Mouse (Mus musculus): ENCODE measurements around the gene Klhl29. TPM values are rescaled to one million over a fixed set of nuclear protein-coding genes. Genes with fewer than 3 reads are reported as not detected.

The Klhl29 gene
- 8.5 and 11.0 TPM in 2 replicates for polyA plus RNA-seq (2014; fragmentation: Nextera tagmentation; extraction: Ambion mirVana)

- Histone ChIP-seq H3K36me3 (ENCODE audit: control insufficient read depth, insufficient read depth, low read length) (no peaks in the 10 kb centered on the region), H3K4me2 (ENCODE audit: low read length) (peak within 1 kb of the TSS; percentile 83), H3K9ac (ENCODE audit: low read length) (peak within 1 kb of the TSS; percentile 93), H3K27me3 (replicated peaks; ENCODE audit: control insufficient read depth, insufficient read depth, low read length) (0 out of 2 replicates have a peak, but pooled peaks cover 3% of the 10 kb centered on the region), H3K27ac (ENCODE audit: low read depth, low read length) (peak within 1 kb of the TSS; percentile 90), H3K4me3 (ENCODE audit: low read depth, low read length) (peak within 1 kb of the TSS; percentile 92), H3K9me3 (replicated peaks; ENCODE audit: control insufficient read depth, low read length) (no peaks in the 10 kb centered on the region), H3K4me1 (ENCODE audit: control insufficient read depth, insufficient read depth, low read length) (peaks cover 6% of the 10 kb centered on the region)
- 2% methylated on average over 45 of the region's 66 CpGs for WGBS
- DNase-seq (ENCODE audit: low spot score) = peak; percentile 94
- ATAC-seq = peak; percentile 96
Measured at GRCm38 (mm10) chr12:5375616-5376461, at the start of gene Klhl29. Gene Klhl29, minus strand, starts transcription at chr12:5375682.

DNA sequence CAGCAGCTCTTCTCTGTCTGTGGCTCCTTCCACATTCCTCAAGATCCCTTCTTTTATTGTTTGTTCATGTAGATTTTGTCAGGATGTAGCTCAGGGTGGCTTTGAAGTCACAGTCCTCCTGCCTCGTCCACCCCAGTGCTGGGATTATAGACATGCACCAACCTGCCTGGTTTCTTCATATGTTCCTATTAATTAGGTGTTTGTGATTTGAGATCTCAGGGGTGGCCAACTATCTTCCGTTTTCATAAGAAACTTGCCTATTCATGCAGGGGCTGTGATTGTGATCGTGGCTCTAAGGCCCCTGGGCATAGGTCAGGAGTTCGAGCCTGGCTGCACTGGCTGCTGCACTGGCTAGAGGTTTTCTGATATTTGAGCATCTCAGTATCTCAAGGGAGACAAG, 49.8 kb upstream of the Klhl29 start:
- H3K27ac ChIP-seq (ENCODE audit: low read depth, low read length) = no peak overlapping the region
- H3K27me3 ChIP-seq (replicated peaks; ENCODE audit: control insufficient read depth, insufficient read depth, low read length) = no peaks in the 10 kb centered on the region
- no peak overlapping the region for H3K4me2 ChIP-seq (ENCODE audit: low read length)
- DNase-seq (ENCODE audit: low spot score) = no peak
- H3K36me3 ChIP-seq (ENCODE audit: control insufficient read depth, insufficient read depth, low read length) = no peaks in the 10 kb centered on the region
- H3K9ac ChIP-seq (ENCODE audit: low read length) = no peak overlapping the region
- no peaks in the 10 kb centered on the region for H3K4me1 ChIP-seq (ENCODE audit: control insufficient read depth, insufficient read depth, low read length)
- no peak overlapping the region for H3K4me3 ChIP-seq (ENCODE audit: low read depth, low read length)
- WGBS = 68% methylated on average over 4 of the region's 4 CpGs
- ATAC-seq = no peak
- no peaks in the 10 kb centered on the region for H3K9me3 ChIP-seq (replicated peaks; ENCODE audit: control insufficient read depth, low read length)

GRCm38 (mm10) chr12:5415806-5416205, 40.3 kb upstream of the Klhl29 start:
- Histone ChIP-seq H3K4me1 (ENCODE audit: control insufficient read depth, insufficient read depth, low read length) (peaks cover 8% of the 10 kb centered on the region), H3K9ac (ENCODE audit: low read length) (no peak overlapping the region), H3K36me3 (ENCODE audit: control insufficient read depth, insufficient read depth, low read length) (no peaks in the 10 kb centered on the region), H3K9me3 (replicated peaks; ENCODE audit: control insufficient read depth, low read length) (no peaks in the 10 kb centered on the region), H3K4me3 (ENCODE audit: low read depth, low read length) (no peak overlapping the region), H3K4me2 (ENCODE audit: low read length) (peak overlapping the region; percentile 22; the same call in 1 of the 2 replicates), H3K27me3 (replicated peaks; ENCODE audit: control insufficient read depth, insufficient read depth, low read length) (no peaks in the 10 kb centered on the region), H3K27ac (ENCODE audit: low read depth, low read length) (no peak overlapping the region)
- 6% methylated on average over 3 of the region's 3 CpGs for WGBS
- ATAC-seq (no peak), DNase-seq (ENCODE audit: low spot score) (peak; percentile 50)

GRCm38 (mm10) chr12:5413976-5414375, 38.5 kb upstream of the Klhl29 start:
- peaks cover 13% of the 10 kb centered on the region for H3K4me1 ChIP-seq (ENCODE audit: control insufficient read depth, insufficient read depth, low read length)
- no peaks in the 10 kb centered on the region for H3K27me3 ChIP-seq (replicated peaks; ENCODE audit: control insufficient read depth, insufficient read depth, low read length)
- H3K27ac ChIP-seq (ENCODE audit: low read depth, low read length) = no peak overlapping the region
- no peak for ATAC-seq
- H3K9ac ChIP-seq (ENCODE audit: low read length) = no peak overlapping the region
- H3K9me3 ChIP-seq (replicated peaks; ENCODE audit: control insufficient read depth, low read length) = no peaks in the 10 kb centered on the region
- no peak overlapping the region for H3K4me3 ChIP-seq (ENCODE audit: low read depth, low read length)
- no peak for DNase-seq (ENCODE audit: low spot score)
- H3K4me2 ChIP-seq (ENCODE audit: low read length) = no peak overlapping the region
- no peaks in the 10 kb centered on the region for H3K36me3 ChIP-seq (ENCODE audit: control insufficient read depth, insufficient read depth, low read length)

- Histone ChIP-seq H3K4me3 (ENCODE audit: low read depth, low read length) (no peak overlapping the region), H3K27me3 (replicated peaks; ENCODE audit: control insufficient read depth, insufficient read depth, low read length) (no peaks in the 10 kb centered on the region), H3K9me3 (replicated peaks; ENCODE audit: control insufficient read depth, low read length) (no peaks in the 10 kb centered on the region), H3K9ac (ENCODE audit: low read length) (no peak overlapping the region), H3K4me1 (ENCODE audit: control insufficient read depth, insufficient read depth, low read length) (peaks cover 13% of the 10 kb centered on the region), H3K27ac (ENCODE audit: low read depth, low read length) (no peak overlapping the region), H3K4me2 (ENCODE audit: low read length) (no peak overlapping the region), H3K36me3 (ENCODE audit: control insufficient read depth, insufficient read depth, low read length) (no peaks in the 10 kb centered on the region)
- ATAC-seq (no peak), DNase-seq (ENCODE audit: low spot score) (no peak)
- 82% methylated on average over 13 of the region's 13 CpGs for WGBS
Measured at GRCm38 (mm10) chr12:5411761-5412537, 36.5 kb upstream of the Klhl29 start.

DNA sequence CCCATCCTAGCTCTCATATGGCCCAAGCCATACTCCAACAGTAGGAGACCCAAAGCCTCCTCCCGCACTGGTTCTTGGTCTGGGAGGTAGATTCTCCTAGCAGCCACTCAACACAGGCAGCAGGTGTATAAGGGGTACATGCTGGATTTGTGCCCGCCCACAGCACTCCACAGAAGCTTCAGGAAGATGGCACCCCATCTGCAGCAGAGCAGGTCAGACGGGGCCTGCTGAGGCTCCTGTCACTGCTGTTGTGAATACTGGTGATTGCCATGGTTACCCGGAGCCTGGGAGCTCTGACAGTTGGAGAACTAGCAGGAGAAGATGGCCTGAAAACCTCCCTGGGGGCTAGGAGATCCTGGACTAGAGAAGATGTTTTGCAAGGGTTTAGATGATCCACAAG, 35.9 kb upstream of the Klhl29 start:
- no peaks in the 10 kb centered on the region for H3K27me3 ChIP-seq (replicated peaks; ENCODE audit: control insufficient read depth, insufficient read depth, low read length)
- no peak overlapping the region for H3K27ac ChIP-seq (ENCODE audit: low read depth, low read length)
- DNase-seq (ENCODE audit: low spot score) = no peak
- H3K36me3 ChIP-seq (ENCODE audit: control insufficient read depth, insufficient read depth, low read length) = no peaks in the 10 kb centered on the region
- H3K9me3 ChIP-seq (replicated peaks; ENCODE audit: control insufficient read depth, low read length) = no peaks in the 10 kb centered on the region
- no peak for ATAC-seq
- H3K4me3 ChIP-seq (ENCODE audit: low read depth, low read length) = no peak overlapping the region
- 71% methylated on average over 4 of the region's 4 CpGs for WGBS
- no peak overlapping the region for H3K9ac ChIP-seq (ENCODE audit: low read length)
- H3K4me2 ChIP-seq (ENCODE audit: low read length) = no peak overlapping the region
- H3K4me1 ChIP-seq (ENCODE audit: control insufficient read depth, insufficient read depth, low read length) = peaks cover 13% of the 10 kb centered on the region

- WGBS = 5% methylated on average over 16 of the region's 16 CpGs
- Histone ChIP-seq H3K4me2 (ENCODE audit: low read length) (peak overlapping the region; percentile 37), H3K27ac (ENCODE audit: low read depth, low read length) (no peak overlapping the region), H3K4me3 (ENCODE audit: low read depth, low read length) (no peak overlapping the region), H3K36me3 (ENCODE audit: control insufficient read depth, insufficient read depth, low read length) (no peaks in the 10 kb centered on the region), H3K4me1 (ENCODE audit: control insufficient read depth, insufficient read depth, low read length) (peaks cover 10% of the 10 kb centered on the region), H3K9me3 (replicated peaks; ENCODE audit: control insufficient read depth, low read length) (no peaks in the 10 kb centered on the region), H3K27me3 (replicated peaks; ENCODE audit: control insufficient read depth, insufficient read depth, low read length) (no peaks in the 10 kb centered on the region), H3K9ac (ENCODE audit: low read length) (no peak overlapping the region)
- ATAC-seq (peak; percentile 94), DNase-seq (ENCODE audit: low spot score) (peak; percentile 98)
Measured at GRCm38 (mm10) chr12:5410391-5411115, 35.1 kb upstream of the Klhl29 start.

DNA sequence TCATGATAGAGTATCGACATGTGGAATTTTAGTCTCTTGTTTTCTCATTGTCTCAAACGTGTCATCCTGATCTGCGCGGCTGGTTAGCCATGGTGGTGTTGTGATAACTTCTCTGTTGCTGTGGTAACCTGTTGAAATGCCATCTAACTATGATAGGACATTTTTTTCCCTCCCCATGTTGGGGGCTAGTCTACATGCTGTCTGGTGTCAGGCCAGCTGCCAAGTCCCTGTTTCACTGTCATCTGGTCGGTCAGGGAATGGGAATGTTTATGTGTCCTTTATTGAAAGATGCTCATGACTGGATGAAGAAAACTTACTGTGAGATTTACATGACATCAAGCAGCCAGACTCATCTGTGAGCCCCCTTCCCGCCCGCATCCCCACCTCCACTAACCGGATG, 31.7 kb upstream of the Klhl29 start:
- no peak overlapping the region for H3K4me2 ChIP-seq (ENCODE audit: low read length)
- no peak overlapping the region for H3K4me3 ChIP-seq (ENCODE audit: low read depth, low read length)
- DNase-seq (ENCODE audit: low spot score) = no peak
- peaks cover 10% of the 10 kb centered on the region for H3K4me1 ChIP-seq (ENCODE audit: control insufficient read depth, insufficient read depth, low read length)
- no peaks in the 10 kb centered on the region for H3K36me3 ChIP-seq (ENCODE audit: control insufficient read depth, insufficient read depth, low read length)
- no peak overlapping the region for H3K27ac ChIP-seq (ENCODE audit: low read depth, low read length)
- H3K9ac ChIP-seq (ENCODE audit: low read length) = no peak overlapping the region
- WGBS = 91% methylated on average over 8 of the region's 8 CpGs
- H3K9me3 ChIP-seq (replicated peaks; ENCODE audit: control insufficient read depth, low read length) = no peaks in the 10 kb centered on the region
- ATAC-seq = no peak
- H3K27me3 ChIP-seq (replicated peaks; ENCODE audit: control insufficient read depth, insufficient read depth, low read length) = no peaks in the 10 kb centered on the region

Data from forebrain, embryonic 14.5 days (tissue).